Mouse (Mus musculus): ENCODE data around the gene Pnkd.

Pnkd gene

GRCm38 (mm10) chr1:74361812-74362211, 77.1 kb downstream of the Pnkd start, which contains the start of gene Catip:
TSS of gene Catip (plus strand) at chr1:74362108.
- peak; percentile 77 for DNase-seq (ENCODE audit: low spot score)

DNA sequence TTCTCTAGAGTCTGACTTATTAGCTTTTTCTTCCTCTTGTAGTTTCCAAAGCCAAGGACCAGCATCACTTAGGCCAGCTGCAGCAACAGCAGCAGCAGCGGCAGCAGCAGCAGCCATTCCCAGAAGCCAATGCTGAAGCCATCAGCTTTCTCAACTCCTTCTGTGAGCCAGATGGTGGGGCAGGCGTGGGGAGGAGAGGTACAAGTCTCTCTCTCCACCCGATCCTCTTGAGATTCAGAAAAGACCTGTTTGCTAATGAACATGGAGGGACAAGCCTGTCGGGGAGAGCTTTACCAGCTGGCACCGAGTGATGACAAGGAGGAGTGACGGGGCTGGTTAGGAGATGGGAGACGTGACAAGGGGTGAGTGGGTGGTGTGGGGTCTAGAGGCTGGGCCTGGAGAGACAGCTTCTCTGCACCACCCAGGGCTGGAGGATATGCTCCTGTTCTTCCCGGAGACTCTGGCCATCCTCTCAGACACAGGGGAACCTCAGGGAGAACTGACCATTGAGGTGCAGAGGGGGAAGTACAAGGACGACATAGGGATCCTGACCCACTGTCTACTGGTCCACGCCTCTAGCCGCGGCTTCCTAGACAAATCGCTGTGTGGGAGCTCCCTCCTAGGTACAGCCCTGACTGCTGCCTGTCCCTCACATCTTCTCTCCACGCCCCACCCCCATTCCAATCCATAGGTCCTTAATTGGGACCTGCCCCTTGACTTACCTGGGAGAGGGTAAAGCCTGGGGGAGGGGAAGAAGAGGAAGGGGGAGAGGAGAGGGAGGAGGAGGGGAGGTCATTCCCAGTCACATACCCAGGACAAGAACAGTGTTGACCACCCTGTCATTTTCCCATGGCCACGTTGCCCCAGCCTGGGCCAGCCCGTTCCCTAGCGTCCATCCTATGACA, 77.8 kb downstream of the Pnkd start:
- DNase-seq (ENCODE audit: low spot score), result no peak

- no peak for DNase-seq (ENCODE audit: low spot score)
Observed at GRCm38 (mm10) chr1:74363437-74363836, 78.7 kb downstream of the Pnkd start.

DNA sequence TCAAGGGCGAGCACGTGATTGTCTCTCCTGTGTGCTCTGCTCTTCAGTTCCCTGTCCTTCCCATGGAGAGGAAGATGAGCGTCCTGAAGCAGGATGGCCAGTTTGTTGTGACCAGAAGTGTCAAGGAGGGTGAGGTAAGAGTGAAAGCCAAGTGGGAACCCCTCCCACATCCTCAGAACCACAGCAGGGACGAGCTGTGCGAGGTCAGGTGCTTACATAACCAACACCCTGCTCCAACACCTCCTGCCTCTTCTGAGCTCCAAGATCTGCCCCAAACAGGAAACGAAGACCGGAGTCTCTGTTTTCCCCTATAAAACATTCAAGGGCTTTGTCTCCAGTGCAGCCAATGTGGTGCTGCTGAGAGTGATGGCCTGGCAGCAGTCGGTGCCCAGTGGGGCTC, 79.5 kb downstream of the Pnkd start:
- no peak for DNase-seq (ENCODE audit: low spot score)

- peak; percentile 41 for DNase-seq (ENCODE audit: low spot score)
Observed at GRCm38 (mm10) chr1:74367886-74368645, 83.3 kb downstream of the Pnkd start.

- no peak for DNase-seq (ENCODE audit: low spot score)
Observed at GRCm38 (mm10) chr1:74370040-74370439, 85.3 kb downstream of the Pnkd start.

- DNase-seq (ENCODE audit: low spot score), result no peak
Observed at GRCm38 (mm10) chr1:74373372-74373771, 88.6 kb downstream of the Pnkd start.

DNA sequence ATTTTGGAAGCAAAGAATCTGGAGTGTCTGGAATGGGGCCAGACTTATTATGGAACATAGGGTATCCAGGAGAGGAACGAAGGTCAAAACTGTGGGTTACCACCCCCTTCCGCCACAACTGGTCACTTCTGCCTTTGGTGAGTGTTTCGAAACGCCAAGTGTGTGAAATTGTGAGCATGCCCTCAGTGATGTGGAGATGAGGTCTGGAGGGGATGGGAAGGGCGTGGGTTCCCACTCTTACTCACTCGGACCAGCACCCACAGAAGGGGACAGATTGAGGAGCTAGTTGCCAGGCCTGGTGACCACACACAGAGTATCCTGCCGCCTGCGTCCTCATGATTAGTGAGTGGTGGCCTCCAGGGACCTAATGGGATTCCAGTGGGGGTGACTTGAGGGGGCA, 90.2 kb downstream of the Pnkd start, which contains the start of gene Slc11a1:
Slc11a1 (plus strand) TSS at position 216 of the 400 bp plus-strand sequence.
- no peak for DNase-seq (ENCODE audit: low spot score)

- DNase-seq (ENCODE audit: low spot score), result no peak
Observed at GRCm38 (mm10) chr1:74375561-74375960, 90.8 kb downstream of the Pnkd start.

DNA sequence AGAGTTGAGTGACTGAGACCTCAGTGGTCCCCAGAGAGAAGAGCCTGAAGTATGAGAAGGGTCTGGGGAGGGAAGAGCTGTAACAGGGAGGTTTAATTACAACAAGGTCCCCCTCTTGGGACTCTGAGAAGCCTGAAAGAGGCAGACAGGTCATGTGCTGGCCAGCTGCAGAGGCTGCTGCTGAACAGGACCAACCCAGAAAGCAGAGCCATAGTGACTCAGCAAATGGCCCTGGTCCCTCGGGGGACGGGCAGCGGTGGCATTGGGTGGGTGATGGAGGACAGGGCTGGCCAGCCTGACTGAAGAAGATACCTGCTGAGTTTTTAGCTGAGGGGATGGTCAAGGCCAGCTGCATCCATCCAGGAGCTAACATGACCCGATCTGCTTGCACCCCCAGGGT, 91.7 kb downstream of the Pnkd start:
- no peak for DNase-seq (ENCODE audit: low spot score)

DNA sequence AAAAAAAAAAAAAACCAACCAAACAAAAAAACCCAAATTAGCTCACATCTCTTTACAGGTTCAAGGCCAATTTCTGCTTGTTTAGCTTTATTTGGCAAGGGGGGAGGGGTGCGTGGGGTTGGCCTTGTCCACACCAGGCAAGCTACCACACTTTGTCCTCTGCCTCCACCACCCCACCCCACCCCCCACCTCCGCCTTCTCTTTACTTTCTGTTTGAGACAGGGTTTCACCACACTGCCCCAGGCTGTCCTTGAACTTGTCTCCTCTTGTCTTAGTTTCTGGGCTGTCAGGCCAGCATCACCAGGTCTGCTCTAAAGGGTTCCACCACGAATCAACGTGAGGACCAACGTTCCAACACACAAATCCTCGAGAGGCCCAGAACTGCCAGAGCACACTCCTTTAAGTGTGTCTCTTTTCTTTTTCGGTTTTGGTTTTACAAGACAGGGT, 94.4 kb downstream of the Pnkd start:
- DNase-seq (ENCODE audit: low spot score), result no peak

DNA sequence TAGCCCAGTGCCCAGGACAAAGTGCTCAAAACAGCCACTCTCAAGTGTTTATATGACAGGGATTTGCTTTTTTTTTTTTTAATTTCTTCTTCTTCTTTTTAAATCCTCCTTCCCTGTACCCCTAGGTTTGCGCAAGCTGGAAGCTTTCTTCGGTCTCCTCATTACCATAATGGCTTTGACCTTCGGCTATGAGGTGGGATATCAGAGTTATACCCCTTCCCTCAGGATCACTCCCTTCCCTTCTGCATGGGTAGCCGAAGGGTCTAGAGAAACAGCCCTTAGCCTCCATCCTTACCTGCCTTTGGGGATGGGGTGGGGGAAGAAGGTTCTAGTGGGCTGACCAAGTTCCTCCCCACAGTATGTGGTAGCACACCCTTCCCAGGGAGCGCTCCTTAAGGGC, 95.8 kb downstream of the Pnkd start:
- DNase-seq (ENCODE audit: low spot score), result no peak

- no peak for DNase-seq (ENCODE audit: low spot score)
Observed at GRCm38 (mm10) chr1:74381588-74382021, 96.9 kb downstream of the Pnkd start.

- no peak for DNase-seq (ENCODE audit: low spot score)
Observed at GRCm38 (mm10) chr1:74383385-74383784, 98.7 kb downstream of the Pnkd start.

GRCm38 (mm10) chr1:74384525-74384924, 99.8 kb downstream of the Pnkd start:
- DNase-seq (ENCODE audit: low spot score), result no peak

GRCm38 (mm10) chr1:74385064-74385463, 100.3 kb downstream of the Pnkd start:
- no peak for DNase-seq (ENCODE audit: low spot score)

DNA sequence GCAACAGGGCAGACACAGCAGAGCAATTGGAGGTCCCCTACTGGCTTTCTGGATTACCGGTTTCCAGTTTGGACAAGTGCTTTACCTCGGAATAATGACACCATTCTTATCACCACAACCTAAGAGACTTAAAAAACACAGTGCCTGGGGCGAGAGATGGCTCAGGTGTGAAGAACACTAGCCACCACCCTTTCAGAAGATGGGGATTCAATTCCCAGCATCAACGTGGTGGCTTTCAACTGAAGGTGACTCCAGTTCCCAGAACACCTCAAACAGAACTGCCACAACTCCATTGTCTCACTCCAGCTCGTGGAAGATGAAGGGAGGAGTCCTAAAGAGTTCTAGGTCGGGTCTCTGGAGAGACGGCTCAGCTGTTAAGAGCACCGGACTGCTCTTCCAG, 100.8 kb downstream of the Pnkd start:
- DNase-seq (ENCODE audit: low spot score), result no peak

GRCm38 (mm10) chr1:74386363-74386713, 101.6 kb downstream of the Pnkd start:
- DNase-seq (ENCODE audit: low spot score), result no peak

DNA sequence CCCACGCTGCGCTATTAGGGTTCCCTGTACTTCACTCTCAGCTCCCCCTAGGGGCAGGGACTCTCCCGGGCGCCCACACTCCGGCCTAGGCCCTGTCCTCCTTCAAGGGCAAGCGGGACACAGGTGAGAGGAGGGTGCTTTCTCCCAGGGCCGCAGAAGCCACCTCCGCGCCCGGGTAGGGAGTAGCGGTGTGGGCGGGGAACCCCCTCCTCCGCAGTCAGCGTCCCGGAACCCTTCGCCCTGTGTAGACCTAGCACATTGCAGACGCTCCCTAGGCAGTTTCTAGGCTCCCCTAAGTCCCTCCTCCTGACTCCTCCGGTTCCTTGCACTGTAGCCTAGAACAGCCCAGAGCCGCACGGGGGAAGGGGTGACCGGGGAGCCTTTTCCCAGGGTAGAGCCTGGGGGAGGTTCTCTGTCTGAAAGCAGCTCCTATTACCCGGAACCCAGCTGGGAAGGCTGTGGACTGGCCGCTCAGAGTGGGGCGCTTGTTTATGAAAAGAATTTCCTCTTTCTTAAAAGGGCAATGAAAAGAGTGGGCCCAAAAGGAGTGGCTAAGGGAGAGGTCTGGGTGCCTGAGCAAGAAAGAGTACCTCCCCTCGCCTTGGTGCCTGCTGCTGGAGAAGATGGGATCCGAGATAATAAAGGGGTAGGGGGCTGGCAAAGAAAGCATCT, 102.1 kb downstream of the Pnkd start:
- DNase-seq (ENCODE audit: low spot score), result peak; percentile 95

- DNase-seq (ENCODE audit: low spot score), result no peak
Observed at GRCm38 (mm10) chr1:74387386-74387988, 102.8 kb downstream of the Pnkd start.

GRCm38 (mm10) chr1:74388398-74388920, 103.7 kb downstream of the Pnkd start:
- DNase-seq (ENCODE audit: low spot score), result no peak

GRCm38 (mm10) chr1:74389831-74390286, 105.1 kb downstream of the Pnkd start:
- no peak for DNase-seq (ENCODE audit: low spot score)

All from ovary, postnatal 14 days (tissue).